Mouse (Mus musculus) neural tube, embryonic 14.5 days (tissue): ENCODE results near the gene Dact3. TPM values are rescaled to one million over a fixed set of nuclear protein-coding genes. Genes with fewer than 3 reads are reported as not detected.
A peak's percentile ranks its signal among the peaks of the same experiment; 100 is the strongest.

ENCODE experiments used
- ATAC-seq: fragments of 200-750 bp; cut with Nextera tagmentation; 2 replicates; pipeline ENCODE4 v1.8.0; 2017; ENCODE audit warnings: low read depth, mild to moderate bottlenecking, moderate TSS enrichment, moderate library complexity
- H3K27ac ChIP-seq: fragments of 300-500 bp; sonication (generic); 2 replicates; pipeline ENCODE4 v1.5.1; 2014; ENCODE audit warnings: low read depth, mild to moderate bottlenecking, control low read depth, low read length, moderate library complexity, mixed read lengths
- H3K27me3 ChIP-seq: fragments of 300-500 bp; sonication (generic); 2 replicates; pipeline ENCODE4 v1.6.1; 2014; ENCODE audit warnings: low read length; ENCODE audit not compliant: control insufficient read depth, insufficient read depth
- H3K36me3 ChIP-seq: fragments of 300-500 bp; sonication (generic); 2 replicates; pipeline ENCODE4 v1.6.1; 2014; ENCODE audit warnings: low read length, mixed read lengths; ENCODE audit not compliant: control insufficient read depth, insufficient read depth
- H3K4me1 ChIP-seq: fragments of 300-500 bp; sonication (generic); 2 replicates; pipeline ENCODE4 v1.6.1; 2014; ENCODE audit warnings: low read length; ENCODE audit not compliant: control insufficient read depth, insufficient read depth
- H3K4me2 ChIP-seq: fragments of 300-500 bp; sonication (generic); 2 replicates; pipeline ENCODE4 v1.6.1; 2014; ENCODE audit warnings: mild to moderate bottlenecking, low read depth, low read length, control low read depth
- H3K4me3 ChIP-seq: fragments of 300-500 bp; sonication (generic); 2 replicates; pipeline ENCODE4 v1.5.1; 2014; ENCODE audit warnings: low read depth, low read length, control low read depth, mixed read lengths
- H3K9ac ChIP-seq: fragments of 300-500 bp; sonication (generic); replicated peaks from 2 replicates; pipeline ENCODE4 v1.6.1; 2014; ENCODE audit warnings: low read depth, mild to moderate bottlenecking, control low read depth, low read length, mixed read lengths
- H3K9me3 ChIP-seq: fragments of 300-500 bp; sonication (generic); 2 replicates; pipeline ENCODE4 v1.6.1; 2016; ENCODE audit warnings: low read length; ENCODE audit not compliant: control insufficient read depth
- WGBS: fragments of 180-500 bp; shearing (Covaris S2); extraction: QIAGEN DNeasy Blood & Tissue Kit; methylation state at CpG from one replicate; pipeline ENCODE4 v1.1.7; 2014; 5-methylcytosine and 5-hydroxymethylcytosine counted together
- polyA plus RNA-seq: library from polyadenylated mRNA; unstranded; fragments of >200 nt; fragmentation: Nextera tagmentation; extraction: Ambion mirVana; gene quantifications from 2 replicates; pipeline ENCODE4 v1.2.1, GENCODE M21; 2014

Dact3 gene
- polyA plus RNA-seq, 1 experiment from 2014 or later: 6.1 TPM

GRCm38 (mm10) chr7:16920150-16920579 lies 45.0 kb downstream of the Dact3 start:
- Histone ChIP-seq H3K4me3 (peak overlapping the region; percentile 5; the same call in 1 of the 2 replicates), H3K9ac (0 out of 2 replicates have a peak overlapping the region, but pooled peaks have one; percentile 26), H3K4me2 (peak overlapping the region; percentile 26; the same call in 1 of the 2 replicates), H3K27ac (no peak overlapping the region), H3K27me3 (no peaks in the 10 kb centered on the region), H3K9me3 (no peaks in the 10 kb centered on the region), H3K4me1 (peaks cover 40% of the 10 kb centered on the region), H3K36me3 (peaks cover 33% of the 10 kb centered on the region)
- WGBS: 85% methylated on average over 7 of the region's 7 CpGs
- no peak for ATAC-seq

GRCm38 (mm10) chr7:16920818-16921791 lies 46.0 kb downstream of the Dact3 start:
- peaks cover 40% of the 10 kb centered on the region for H3K4me1 ChIP-seq
- H3K36me3 ChIP-seq: peaks cover 26% of the 10 kb centered on the region

GRCm38 (mm10) chr7:16921881-16922335 lies 46.8 kb downstream of the Dact3 start:
- Histone ChIP-seq H3K4me3 (peak overlapping the region; percentile 86), H3K4me1 (peaks cover 40% of the 10 kb centered on the region), H3K36me3 (peaks cover 19% of the 10 kb centered on the region), H3K27me3 (no peaks in the 10 kb centered on the region), H3K9ac (peak overlapping the region; percentile 97), H3K9me3 (no peaks in the 10 kb centered on the region), H3K4me2 (peak overlapping the region; percentile 92), H3K27ac (peak overlapping the region; percentile 55)
- 44% methylated on average over 6 of the region's 6 CpGs for WGBS
- no peak for ATAC-seq

More at GRCm38 (mm10) chr7:16920818-16921791, 46.0 kb downstream of the Dact3 start:
- no peak for ATAC-seq
- Histone ChIP-seq H3K4me3 (peak overlapping the region; percentile 86), H3K9ac (peak overlapping the region; percentile 97), H3K9me3 (no peaks in the 10 kb centered on the region), H3K27ac (peak overlapping the region; percentile 55), H3K4me2 (peak overlapping the region; percentile 92), H3K27me3 (no peaks in the 10 kb centered on the region)
- 43% methylated on average over 21 of the region's 21 CpGs for WGBS

- no peaks in the 10 kb centered on the region for H3K27me3 ChIP-seq
- peak overlapping the region; percentile 86 for H3K4me3 ChIP-seq
- ATAC-seq: no peak
- H3K27ac ChIP-seq: peak overlapping the region; percentile 98
- peak overlapping the region; percentile 92 for H3K4me2 ChIP-seq
- 37% methylated on average over 10 of the region's 10 CpGs for WGBS
- peak overlapping the region; percentile 97 for H3K9ac ChIP-seq
- H3K9me3 ChIP-seq: no peaks in the 10 kb centered on the region
- peaks cover 13% of the 10 kb centered on the region for H3K36me3 ChIP-seq
- H3K4me1 ChIP-seq: peaks cover 40% of the 10 kb centered on the region
Observed at GRCm38 (mm10) chr7:16922360-16922973, 47.4 kb downstream of the Dact3 start.

- Histone ChIP-seq H3K9ac (peak overlapping the region; percentile 97), H3K27ac (peak overlapping the region; percentile 98), H3K4me3 (peak overlapping the region; percentile 86), H3K4me2 (peak overlapping the region; percentile 92), H3K36me3 (peaks cover 3% of the 10 kb centered on the region; the same call in 1 of the 2 replicates), H3K9me3 (no peaks in the 10 kb centered on the region), H3K27me3 (no peaks in the 10 kb centered on the region), H3K4me1 (peaks cover 37% of the 10 kb centered on the region)
- WGBS: under 1% methylated on average over 57 of the region's 57 CpGs
- ATAC-seq: peak; percentile 3
Observed at GRCm38 (mm10) chr7:16923283-16924036, 48.3 kb downstream of the Dact3 start.

- Histone ChIP-seq H3K27ac (peak within 1 kb of the TSS; percentile 98), H3K4me3 (peak within 1 kb of the TSS; percentile 86), H3K9me3 (no peaks in the 10 kb centered on the region), H3K4me2 (peak within 1 kb of the TSS; percentile 92), H3K36me3 (no peaks in the 10 kb centered on the region), H3K4me1 (peaks cover 35% of the 10 kb centered on the region), H3K9ac (peak within 1 kb of the TSS; percentile 97), H3K27me3 (no peaks in the 10 kb centered on the region)
- 2% methylated on average over 63 of the region's 64 CpGs for WGBS
- peak; percentile 93 for ATAC-seq
Observed at GRCm38 (mm10) chr7:16924037-16924834, 49.1 kb downstream of the Dact3 start, which contains the start of gene Calm3. Gene Calm3, minus strand, starts transcription at chr7:16924114.

GRCm38 (mm10) chr7:16928341-16928740 lies 53.2 kb downstream of the Dact3 start:
- Histone ChIP-seq H3K4me3 (no peak overlapping the region), H3K36me3 (no peaks in the 10 kb centered on the region), H3K27ac (no peak overlapping the region), H3K27me3 (no peaks in the 10 kb centered on the region), H3K9ac (no peak overlapping the region), H3K9me3 (no peaks in the 10 kb centered on the region), H3K4me1 (no peaks in the 10 kb centered on the region), H3K4me2 (no peak overlapping the region)
- 57% methylated on average over 2 of the region's 2 CpGs for WGBS
- ATAC-seq: no peak

- Histone ChIP-seq H3K27me3 (no peaks in the 10 kb centered on the region), H3K27ac (no peak overlapping the region), H3K9ac (no peak overlapping the region), H3K4me2 (no peak overlapping the region), H3K36me3 (no peaks in the 10 kb centered on the region), H3K4me1 (0 out of 2 replicates have a peak, but pooled peaks cover 4% of the 10 kb centered on the region), H3K4me3 (no peak overlapping the region), H3K9me3 (no peaks in the 10 kb centered on the region)
- 3% methylated on average over 1 of the region's 1 CpGs for WGBS
- no peak for ATAC-seq
Observed at GRCm38 (mm10) chr7:16930850-16931249, 55.7 kb downstream of the Dact3 start.
